Mouse (Mus musculus) bone marrow, adult 2 months (tissue): ENCODE data around the gene Dram2. TPM values are rescaled to one million over a fixed set of nuclear protein-coding genes. Genes with fewer than 3 reads are reported as not detected.
"Not testable (repeated sequence)": the region's sequence is repeated elsewhere in the genome, so short reads cannot be mapped to it uniquely, and the experiment has no call there.

Experiments
- H3K27ac ChIP-seq: fragments of 200-500 bp; 2 replicates; pipeline ENCODE4 v1.5.1; 2012; ENCODE audit warnings: low read depth, mild to moderate bottlenecking, control low read depth, inconsistent platforms, low read length; ENCODE audit not compliant: control insufficient read depth, poor library complexity, insufficient read depth
- H3K4me1 ChIP-seq: fragments of 200-500 bp; 2 replicates; pipeline ENCODE4 v1.6.1; 2011; ENCODE audit warnings: low read length; ENCODE audit not compliant: control insufficient read depth, insufficient read depth
- H3K4me3 ChIP-seq: fragments of 200-500 bp; replicated peaks from 2 replicates; pipeline ENCODE3; 2011; ENCODE audit warnings: mild to moderate bottlenecking, low read depth, low read length, control low read depth; ENCODE audit not compliant: control insufficient read depth
- CTCF ChIP-seq: fragments of 200-500 bp; IDR thresholded peaks from 2 replicates; pipeline ENCODE4 v1.5.1; 2011; ENCODE audit warnings: low read length, control low read depth; ENCODE audit not compliant: control insufficient read depth, insufficient read depth
- POLR2A ChIP-seq: fragments of 200-500 bp; IDR thresholded peaks from 2 replicates; pipeline ENCODE4 v1.6.1; 2011; ENCODE audit warnings: low read depth, mild to moderate bottlenecking, control low read depth, low read length, borderline replicate concordance; ENCODE audit not compliant: control insufficient read depth
- WGBS: fragments of 180-500 bp; shearing (Covaris S2); methylation state at CpG from one replicate; pipeline ENCODE4 v1.1.7; 2018; 5-methylcytosine and 5-hydroxymethylcytosine counted together
- polyA plus RNA-seq: library from polyadenylated mRNA; stranded (reverse); fragments of >200 nt; gene quantifications from 2 replicates; pipeline ENCODE4 v1.2.4, GENCODE M21; 2011; ENCODE audit warnings: low replicate concordance; ENCODE audit not compliant: missing spikeins, insufficient read depth, insufficient read length

The Dram2 gene
- polyA plus RNA-seq, 1 experiment, result 7.3 TPM

DNA sequence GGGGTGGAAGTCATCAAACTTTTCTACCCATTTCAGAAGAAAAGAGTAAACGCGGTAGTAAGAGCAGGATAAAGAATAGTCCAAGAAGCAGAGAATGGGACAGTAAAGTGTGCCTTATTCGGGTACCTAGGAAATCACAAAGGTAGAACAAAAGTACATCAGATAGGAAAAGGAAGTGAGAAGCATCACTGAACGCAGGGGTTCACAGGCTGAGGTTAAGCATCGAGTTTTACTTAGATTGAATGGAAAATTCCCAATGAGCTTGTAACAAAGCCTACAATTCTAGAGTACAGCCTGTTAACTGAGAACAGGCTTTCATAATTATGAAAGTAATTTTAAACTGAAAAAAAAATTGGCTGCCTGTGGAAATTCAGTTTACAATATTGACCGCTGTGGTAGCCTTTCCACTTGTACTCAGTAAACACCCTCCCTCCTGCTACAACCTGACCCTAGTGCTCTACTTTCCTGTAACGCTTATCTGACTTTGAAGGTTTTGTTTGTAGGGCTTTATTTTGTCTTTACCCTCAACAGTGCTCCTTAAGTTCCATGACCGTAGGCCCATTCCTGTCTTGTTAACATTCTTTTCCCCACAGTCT lies 2.8 kb upstream of the Dram2 start:
- WGBS, result 76% methylated on average over 8 of the region's 8 CpGs
- Histone ChIP-seq H3K4me1 (no peaks in the 10 kb centered on the region; the same call in 1 of the 2 replicates), H3K27ac (no peak overlapping the region), H3K4me3 (no peak overlapping the region)
- TF ChIP-seq POLR2A, result no peak
- TF ChIP-seq CTCF, result no peak

DNA sequence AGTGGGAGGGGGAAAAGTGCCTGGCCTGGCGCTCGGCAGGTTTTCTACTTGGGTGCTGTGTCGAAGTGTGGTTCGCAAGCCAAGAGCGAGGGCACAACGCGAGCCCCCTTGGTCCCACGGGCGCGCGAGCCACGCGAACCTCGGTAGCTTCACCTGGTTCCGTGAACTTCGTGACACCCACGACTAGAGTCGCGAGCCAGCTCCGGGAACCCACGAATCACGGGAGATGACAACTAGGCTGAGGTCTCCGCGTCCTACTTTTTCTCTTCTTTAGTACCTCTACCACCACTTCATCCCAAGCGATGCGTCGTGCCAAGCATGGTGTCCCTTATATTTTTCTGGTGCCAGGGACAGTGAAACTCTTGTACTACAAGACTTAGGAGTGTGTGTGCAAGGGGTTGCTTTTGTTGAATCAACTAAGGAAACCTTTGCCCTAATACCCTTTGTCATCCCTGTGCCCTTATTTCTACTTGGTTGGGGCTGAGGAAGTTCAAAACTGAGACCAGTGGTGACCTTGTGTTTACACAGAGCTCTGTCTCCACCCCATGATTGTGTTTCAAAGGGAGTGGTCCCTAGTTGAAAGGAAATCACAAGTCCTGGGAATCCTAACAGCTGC lies 434 bp downstream of the Dram2 start:
- Histone ChIP-seq H3K4me1 (no peaks in the 10 kb centered on the region; the same call in 1 of the 2 replicates), H3K4me3 (peak overlapping the region; percentile 84), H3K27ac (peak overlapping the region; percentile 91)
- WGBS, result under 1% methylated on average over 27 of the region's 27 CpGs
- TF ChIP-seq POLR2A (no peak), CTCF (0 out of 2 replicates have a peak, but pooled peaks have one; percentile 3)

DNA sequence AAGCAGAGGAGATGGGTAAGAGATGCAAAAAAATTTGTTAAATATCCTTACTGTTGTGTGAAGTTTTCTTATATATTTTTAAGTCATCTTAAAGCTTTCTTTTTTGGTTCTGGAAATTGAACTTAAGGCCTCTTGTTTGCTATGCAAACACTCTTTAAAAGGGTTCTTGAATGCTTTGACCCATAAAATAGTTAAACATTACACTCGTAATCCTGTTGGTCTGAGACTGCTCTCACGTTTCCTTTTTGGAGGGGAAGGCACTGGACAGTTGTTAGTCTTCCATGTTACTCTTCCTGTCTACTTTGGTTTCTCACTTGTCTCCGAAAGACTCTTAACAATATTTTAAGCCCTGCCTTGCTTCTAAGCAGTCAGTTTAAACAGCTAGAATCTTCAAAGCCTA lies 1.4 kb downstream of the Dram2 start:
- Histone ChIP-seq H3K27ac (no peak overlapping the region), H3K4me1 (no peaks in the 10 kb centered on the region; the same call in 1 of the 2 replicates), H3K4me3 (no peak overlapping the region)
- TF ChIP-seq POLR2A, result no peak
- 42% methylated on average over 3 of the region's 3 CpGs for WGBS

DNA sequence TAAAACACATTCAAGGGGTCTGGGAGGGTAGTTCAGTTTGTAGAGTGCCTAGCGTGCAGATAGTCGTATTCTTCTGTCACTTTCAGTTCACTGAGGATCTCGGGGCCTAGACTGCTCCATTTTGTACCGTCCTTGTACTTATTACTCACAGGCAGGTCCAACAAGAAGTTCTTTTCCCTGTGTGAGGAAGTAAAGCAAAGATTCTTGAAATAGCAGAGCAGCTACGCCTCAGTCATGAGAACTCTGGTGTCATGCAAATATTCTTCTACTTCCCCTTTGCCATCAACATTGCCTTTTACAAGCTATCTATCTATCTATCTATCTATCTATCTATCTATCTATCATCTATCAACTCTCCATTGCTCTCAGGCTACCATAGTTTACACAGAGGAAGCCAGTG lies 5.8 kb downstream of the Dram2 start:
- 65% methylated on average over 5 of the region's 5 CpGs for WGBS
- Histone ChIP-seq H3K27ac (no peak overlapping the region), H3K4me1 (no peaks in the 10 kb centered on the region; the same call in 1 of the 2 replicates), H3K4me3 (no peak overlapping the region)
- no peak for TF ChIP-seq CTCF
- TF ChIP-seq POLR2A, result no peak

DNA sequence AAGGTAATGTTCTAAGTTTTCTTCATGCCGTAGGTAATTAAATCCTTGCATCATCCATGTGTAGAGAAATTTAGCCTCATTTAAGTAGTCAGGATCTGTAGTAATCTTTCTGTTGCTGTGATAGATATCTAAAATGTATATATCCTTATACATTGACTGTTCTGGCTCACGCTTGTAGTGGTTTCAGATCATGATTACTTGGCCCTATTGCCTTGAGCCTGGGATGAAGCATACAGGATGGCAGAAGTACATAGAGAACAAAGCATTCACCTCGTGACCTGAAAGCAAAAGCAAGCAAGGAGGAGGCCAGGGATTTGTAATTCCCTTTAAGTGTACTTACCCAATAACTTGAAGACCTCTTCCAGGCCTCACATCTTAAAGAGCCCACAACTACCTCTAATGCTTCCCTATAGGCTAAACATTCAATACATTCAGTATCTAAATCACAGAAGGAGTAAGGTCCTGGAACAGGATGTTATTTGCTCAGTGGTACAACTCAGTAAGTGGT lies 8.2 kb downstream of the Dram2 start:
- no peaks in the 10 kb centered on the region; the same call in 1 of the 2 replicates for H3K4me1 ChIP-seq
- no peak overlapping the region for H3K4me3 ChIP-seq
- WGBS, result 81% methylated on average over 3 of the region's 3 CpGs
- TF ChIP-seq POLR2A (no peak), CTCF (no peak)
- no peak overlapping the region for H3K27ac ChIP-seq

DNA sequence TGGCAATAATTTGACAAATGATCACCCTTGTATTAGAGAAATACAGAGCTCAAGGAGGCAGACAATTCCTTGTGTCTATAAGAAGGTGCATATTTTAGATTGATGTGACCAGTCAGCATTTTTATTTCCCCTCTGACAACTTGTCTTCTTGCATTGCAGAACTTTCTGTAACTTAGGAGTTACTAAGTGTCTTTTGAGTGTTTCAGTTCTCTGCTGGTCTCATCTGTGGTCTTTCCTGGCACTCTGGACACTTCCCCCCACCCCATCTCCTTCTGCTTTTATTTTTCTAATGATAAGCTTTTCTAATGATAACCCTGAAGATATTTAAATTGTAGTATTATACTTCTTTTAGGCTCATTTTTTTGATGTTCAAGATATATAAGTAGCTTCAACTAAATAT lies 10.7 kb downstream of the Dram2 start:
- Histone ChIP-seq H3K27ac (no peak overlapping the region), H3K4me3 (no peak overlapping the region), H3K4me1 (no peaks in the 10 kb centered on the region)
- no peak for TF ChIP-seq POLR2A
- no peak for TF ChIP-seq CTCF

DNA sequence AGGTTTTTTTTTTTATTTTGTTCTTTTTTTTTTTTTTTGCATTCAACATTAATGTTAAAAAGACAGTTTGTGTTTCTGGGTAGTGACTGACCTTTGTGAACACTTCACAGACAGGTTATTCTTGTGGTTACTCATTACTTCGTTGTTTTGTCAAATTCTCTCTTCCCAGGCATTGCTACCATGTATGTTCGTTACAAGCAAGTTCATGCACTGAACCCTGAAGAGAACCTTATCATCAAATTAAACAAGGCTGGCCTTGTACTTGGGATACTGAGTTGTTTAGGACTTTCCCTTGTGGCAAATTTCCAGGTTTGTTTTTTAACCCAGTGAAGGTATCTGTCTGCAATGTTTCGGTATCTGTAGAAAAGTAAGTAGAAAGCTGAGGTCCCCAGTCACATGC lies 18.3 kb downstream of the Dram2 start:
- H3K4me1 ChIP-seq, result no peaks in the 10 kb centered on the region
- H3K27ac ChIP-seq, result no peak overlapping the region
- 85% methylated on average over 3 of the region's 3 CpGs for WGBS
- H3K4me3 ChIP-seq, result no peak overlapping the region
- TF ChIP-seq POLR2A, result no peak
- TF ChIP-seq CTCF, result no peak

DNA sequence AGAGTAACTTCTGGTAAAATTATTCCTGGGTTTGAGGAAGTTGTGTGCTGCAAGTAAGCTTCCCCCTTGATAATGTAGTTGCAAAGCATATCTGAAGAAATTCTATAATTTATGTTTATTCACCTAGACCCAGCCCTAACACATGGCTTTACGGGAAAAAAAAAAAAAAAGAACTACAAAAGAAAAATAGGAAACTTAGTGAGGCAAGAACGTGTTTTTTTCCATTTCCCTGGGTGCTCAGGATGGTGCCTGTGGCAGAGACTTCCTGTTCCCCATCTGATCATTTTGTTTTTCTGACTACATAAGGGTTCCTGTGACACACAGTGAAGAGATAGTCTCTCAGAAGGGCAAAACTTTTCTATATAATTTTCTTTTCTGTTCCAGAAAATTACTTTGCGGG lies 25.6 kb downstream of the Dram2 start:
- TF ChIP-seq CTCF, result no peak
- TF ChIP-seq POLR2A, result no peak
- H3K4me3 ChIP-seq, result no peak overlapping the region
- H3K4me1 ChIP-seq, result no peaks in the 10 kb centered on the region
- H3K27ac ChIP-seq, result no peak overlapping the region
- WGBS, result 33% methylated on average over 3 of the region's 3 CpGs

DNA sequence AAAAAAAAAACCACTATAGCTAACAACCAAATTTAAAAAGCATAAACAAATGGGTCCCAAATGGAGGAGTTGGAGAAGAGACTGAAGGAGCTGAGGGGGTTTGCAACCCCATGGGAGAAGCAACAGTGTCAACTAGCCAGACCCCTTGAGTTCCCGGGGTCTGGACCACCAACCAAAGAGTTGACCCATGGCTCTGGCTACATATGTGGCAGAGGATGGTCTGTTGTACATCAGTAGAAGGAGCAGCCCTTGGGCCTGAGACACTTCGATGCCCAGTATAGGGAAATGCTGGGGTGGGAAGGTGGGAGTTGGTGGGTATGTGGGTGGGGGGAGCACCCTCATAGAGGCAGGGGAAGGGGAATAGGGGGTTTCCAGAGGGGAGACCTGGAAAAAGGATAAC lies 31.7 kb downstream of the Dram2 start:
- TF ChIP-seq CTCF (no peak), POLR2A (no peak)
- H3K4me1 ChIP-seq, result no peaks in the 10 kb centered on the region
- WGBS, result 84% methylated on average over 2 of the region's 2 CpGs
- no peak overlapping the region for H3K27ac ChIP-seq
- no peak overlapping the region for H3K4me3 ChIP-seq

DNA sequence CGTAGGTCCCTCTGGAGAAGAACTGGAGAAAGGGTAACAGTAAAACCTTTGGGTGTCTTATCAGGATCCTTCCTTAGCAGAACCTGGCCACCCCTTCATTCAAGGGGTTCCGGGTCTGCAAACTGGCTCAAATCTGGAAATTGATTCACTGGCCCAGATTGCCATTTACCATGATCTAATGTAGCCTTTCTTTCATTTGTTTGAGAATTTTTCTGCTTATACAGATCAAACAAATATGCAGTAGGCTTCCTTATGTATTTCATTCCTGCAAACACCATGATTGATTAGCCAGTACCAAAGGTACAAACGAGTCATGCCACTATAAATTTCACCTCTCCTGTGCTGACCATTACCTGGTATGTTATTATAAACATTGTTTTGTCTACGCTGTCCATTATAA lies 46.0 kb downstream of the Dram2 start:
- H3K4me3 ChIP-seq, H3K4me1 ChIP-seq, H3K27ac ChIP-seq: not testable (repeated sequence)
- 80% methylated on average over 4 of the region's 4 CpGs for WGBS
